Mouse (Mus musculus): ENCODE results near the gene Sox18. TPM values are rescaled to one million over a fixed set of nuclear protein-coding genes. Genes with fewer than 3 reads are reported as not detected.

Gene Sox18
- polyA plus RNA-seq, 1 experiment from 2014 or later = 10.4 TPM

DNA sequence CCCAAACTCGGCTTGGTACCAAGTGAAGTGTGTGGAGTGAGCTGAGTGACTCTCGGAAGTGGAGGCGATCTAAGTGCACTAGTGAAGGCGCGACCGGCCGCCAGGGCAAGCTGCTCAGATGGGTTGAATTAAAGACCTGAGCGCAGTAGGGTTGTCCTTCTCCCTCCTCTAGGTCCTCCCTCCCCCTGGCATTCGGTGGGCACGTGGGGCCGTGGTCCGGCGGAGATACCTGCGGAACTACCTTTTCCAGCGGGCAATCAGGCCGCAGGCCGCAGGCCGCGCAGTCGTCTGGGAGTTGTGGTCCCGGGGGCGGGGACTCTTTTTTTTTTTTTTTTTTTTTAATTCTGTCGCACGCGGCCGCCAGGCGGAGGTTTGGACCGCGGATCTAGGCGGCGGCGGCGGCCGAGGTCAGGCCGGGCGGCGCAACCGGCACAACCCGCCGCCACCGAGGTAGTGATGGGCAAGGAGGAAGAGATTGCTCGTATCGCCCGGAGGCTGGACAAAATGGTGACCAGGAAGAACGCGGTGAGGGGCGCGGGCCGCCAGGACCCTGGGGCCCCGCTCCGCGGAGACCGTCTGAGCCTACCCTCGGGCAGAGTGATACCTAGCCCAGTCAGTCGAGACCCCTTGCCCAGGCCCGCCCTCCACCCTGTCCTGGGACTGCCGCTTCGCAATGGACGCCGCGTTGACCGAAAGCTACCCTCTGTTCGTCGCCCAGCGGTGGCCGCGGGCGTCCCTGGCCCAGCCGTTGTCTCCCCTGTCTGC is 8.7 kb upstream of the Sox18 start, which contains the start of gene Tcea2:
Tcea2 (plus strand) TSS at position 360 of the 765 bp plus-strand sequence.
- Histone ChIP-seq H3K4me2 (peak within 1 kb of the TSS; percentile 90), H3K27me3 (replicated peaks) (peaks cover 24% of the 10 kb centered on the region), H3K4me1 (peaks cover 43% of the 10 kb centered on the region), H3K27ac (0 out of 2 replicates have a peak within 1 kb of the TSS, but pooled peaks have one; percentile 23), H3K4me3 (peak within 1 kb of the TSS; percentile 63), H3K9me3 (replicated peaks) (no peaks in the 10 kb centered on the region), H3K9ac (peak within 1 kb of the TSS; percentile 72), H3K36me3 (no peaks in the 10 kb centered on the region)
- under 1% methylated on average over 69 of the region's 69 CpGs for WGBS (ENCODE audit: insufficient replicate concordance)
- peak; percentile 28; the same call in 1 of the 2 replicates for ATAC-seq

- Histone ChIP-seq H3K9me3 (replicated peaks) (no peaks in the 10 kb centered on the region), H3K4me3 (no peak overlapping the region), H3K36me3 (no peaks in the 10 kb centered on the region), H3K4me2 (no peak overlapping the region), H3K4me1 (peaks cover 43% of the 10 kb centered on the region), H3K9ac (no peak overlapping the region), H3K27me3 (replicated peaks) (peaks cover 38% of the 10 kb centered on the region), H3K27ac (no peak overlapping the region)
- ATAC-seq = peak; percentile 67
- WGBS (ENCODE audit: insufficient replicate concordance) = 36% methylated on average over 1 of the region's 1 CpGs
Measured at GRCm38 (mm10) chr2:181678780-181679179, 7.3 kb upstream of the Sox18 start.

GRCm38 (mm10) chr2:181677755-181678098 is 6.3 kb upstream of the Sox18 start:
- Histone ChIP-seq H3K36me3 (no peaks in the 10 kb centered on the region), H3K4me1 (peaks cover 43% of the 10 kb centered on the region), H3K4me3 (no peak overlapping the region), H3K4me2 (no peak overlapping the region), H3K27ac (no peak overlapping the region), H3K27me3 (replicated peaks) (peaks cover 48% of the 10 kb centered on the region), H3K9ac (no peak overlapping the region), H3K9me3 (replicated peaks) (no peaks in the 10 kb centered on the region)
- no peak for ATAC-seq
- WGBS (ENCODE audit: insufficient replicate concordance) = 31% methylated on average over 3 of the region's 3 CpGs

GRCm38 (mm10) chr2:181677096-181677754 is 5.8 kb upstream of the Sox18 start:
- peaks cover 43% of the 10 kb centered on the region for H3K4me1 ChIP-seq
- H3K27ac ChIP-seq = no peak overlapping the region
- H3K9me3 ChIP-seq (replicated peaks) = no peaks in the 10 kb centered on the region
- 71% methylated on average over 5 of the region's 5 CpGs for WGBS (ENCODE audit: insufficient replicate concordance)
- no peak overlapping the region for H3K9ac ChIP-seq
- no peak for ATAC-seq
- H3K4me3 ChIP-seq = no peak overlapping the region
- no peaks in the 10 kb centered on the region for H3K36me3 ChIP-seq
- H3K4me2 ChIP-seq = no peak overlapping the region
- H3K27me3 ChIP-seq (replicated peaks) = peaks cover 48% of the 10 kb centered on the region

DNA sequence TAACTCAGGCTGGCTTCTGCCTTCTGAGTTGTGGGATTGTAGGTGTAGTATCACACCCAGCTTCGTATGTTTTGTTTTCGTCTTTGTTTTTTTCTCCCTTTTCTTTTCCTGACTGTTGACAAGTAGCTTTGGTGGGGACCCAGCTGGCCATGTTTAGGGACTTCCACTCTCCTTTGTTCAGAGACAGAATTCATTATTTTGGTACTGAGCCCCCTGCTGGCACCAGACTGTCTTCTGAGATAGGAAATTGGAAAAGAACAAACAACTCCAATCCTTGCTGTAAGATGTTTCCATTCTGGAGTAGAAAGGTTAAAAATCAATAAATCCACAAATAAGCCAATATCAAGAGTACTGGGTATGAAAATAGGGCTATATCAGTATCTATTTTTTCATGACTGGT is 5.0 kb upstream of the Sox18 start:
- Histone ChIP-seq H3K9ac (no peak overlapping the region), H3K4me1 (peaks cover 37% of the 10 kb centered on the region), H3K4me2 (no peak overlapping the region), H3K27me3 (replicated peaks) (peaks cover 55% of the 10 kb centered on the region), H3K4me3 (no peak overlapping the region), H3K9me3 (replicated peaks) (no peaks in the 10 kb centered on the region), H3K36me3 (no peaks in the 10 kb centered on the region), H3K27ac (no peak overlapping the region)
- no peak for ATAC-seq
- WGBS (ENCODE audit: insufficient replicate concordance) = 28% methylated on average over 2 of the region's 2 CpGs

GRCm38 (mm10) chr2:181675454-181675853 is 4.0 kb upstream of the Sox18 start:
- H3K4me2 ChIP-seq = peak overlapping the region; percentile 55
- H3K27me3 ChIP-seq (replicated peaks) = peaks cover 56% of the 10 kb centered on the region
- ATAC-seq = no peak
- H3K4me3 ChIP-seq = peak overlapping the region; percentile 20; the same call in 1 of the 2 replicates
- no peaks in the 10 kb centered on the region for H3K9me3 ChIP-seq (replicated peaks)
- peaks cover 32% of the 10 kb centered on the region for H3K4me1 ChIP-seq
- WGBS (ENCODE audit: insufficient replicate concordance) = 2% methylated on average over 14 of the region's 14 CpGs
- H3K27ac ChIP-seq = no peak overlapping the region
- H3K9ac ChIP-seq = no peak overlapping the region
- H3K36me3 ChIP-seq = no peaks in the 10 kb centered on the region

DNA sequence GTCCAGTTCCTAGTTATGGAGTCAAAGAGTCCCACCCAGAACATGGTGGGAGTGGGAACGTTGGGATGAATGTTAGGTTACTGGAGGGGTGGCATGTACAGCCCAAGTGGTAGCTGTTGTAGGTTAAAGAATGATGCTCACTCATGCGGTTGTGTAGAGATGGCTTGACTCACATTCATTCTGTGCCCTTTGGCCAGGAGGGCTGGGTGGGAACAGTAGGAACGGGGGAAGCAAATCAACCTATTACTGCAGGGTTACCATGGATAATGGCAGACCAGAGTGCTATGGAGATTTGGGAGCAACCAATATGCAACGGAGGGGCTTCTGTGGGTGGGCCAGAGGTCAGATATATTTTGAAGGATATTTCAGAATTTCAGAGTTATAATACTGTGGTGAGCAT is 3.5 kb upstream of the Sox18 start:
- H3K4me2 ChIP-seq = peak overlapping the region; percentile 55; the same call in 1 of the 2 replicates
- H3K36me3 ChIP-seq = no peaks in the 10 kb centered on the region
- H3K27ac ChIP-seq = no peak overlapping the region
- no peak overlapping the region for H3K9ac ChIP-seq
- H3K4me1 ChIP-seq = peaks cover 30% of the 10 kb centered on the region
- H3K4me3 ChIP-seq = no peak overlapping the region
- no peak for ATAC-seq
- H3K27me3 ChIP-seq (replicated peaks) = peaks cover 59% of the 10 kb centered on the region
- H3K9me3 ChIP-seq (replicated peaks) = no peaks in the 10 kb centered on the region
- 66% methylated on average over 4 of the region's 4 CpGs for WGBS (ENCODE audit: insufficient replicate concordance)

- Histone ChIP-seq H3K36me3 (no peaks in the 10 kb centered on the region), H3K4me3 (no peak overlapping the region), H3K4me1 (peaks cover 22% of the 10 kb centered on the region), H3K27ac (no peak overlapping the region), H3K9ac (no peak overlapping the region), H3K27me3 (replicated peaks) (peaks cover 74% of the 10 kb centered on the region), H3K9me3 (replicated peaks) (no peaks in the 10 kb centered on the region), H3K4me2 (no peak overlapping the region)
- 47% methylated on average over 1 of the region's 1 CpGs for WGBS (ENCODE audit: insufficient replicate concordance)
- no peak for ATAC-seq
Measured at GRCm38 (mm10) chr2:181673501-181673900, 2.1 kb upstream of the Sox18 start.

GRCm38 (mm10) chr2:181671984-181672383 is 544 bp upstream of the Sox18 start:
- WGBS (ENCODE audit: insufficient replicate concordance) = 33% methylated on average over 7 of the region's 7 CpGs
- no peak overlapping the region for H3K4me2 ChIP-seq

DNA sequence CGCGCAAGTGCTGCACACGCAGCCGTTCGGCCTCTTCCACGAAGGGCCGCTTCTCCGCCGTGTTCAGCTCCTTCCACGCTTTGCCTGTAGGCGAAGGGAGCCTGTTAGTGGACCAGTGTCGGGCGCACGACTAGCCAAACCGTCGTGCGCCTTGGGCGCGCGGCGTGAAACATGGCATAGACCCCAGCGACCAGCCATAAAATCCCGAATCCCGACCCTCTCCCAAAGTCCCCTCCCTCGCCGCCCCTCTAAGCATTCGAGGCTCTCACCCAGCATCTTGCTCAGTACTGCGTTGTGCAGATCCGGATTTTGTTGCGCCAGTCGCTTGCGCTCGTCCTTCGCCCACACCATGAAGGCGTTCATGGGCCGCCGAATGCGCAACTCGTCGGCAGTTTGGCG is 528 bp downstream of the Sox18 start:
- under 1% methylated on average over 41 of the region's 41 CpGs for WGBS (ENCODE audit: insufficient replicate concordance)
- peak overlapping the region; percentile 49 for H3K4me3 ChIP-seq
- H3K9ac ChIP-seq = peak overlapping the region; percentile 45; the same call in 1 of the 2 replicates
- no peak overlapping the region for H3K27ac ChIP-seq
- peak overlapping the region; percentile 61 for H3K4me2 ChIP-seq
- peaks cover 13% of the 10 kb centered on the region for H3K4me1 ChIP-seq
- ATAC-seq = no peak
- peaks cover 80% of the 10 kb centered on the region for H3K27me3 ChIP-seq (replicated peaks)
- H3K36me3 ChIP-seq = no peaks in the 10 kb centered on the region
- H3K9me3 ChIP-seq (replicated peaks) = no peaks in the 10 kb centered on the region

More at GRCm38 (mm10) chr2:181671984-181672383, 544 bp upstream of the Sox18 start:
- H3K27ac ChIP-seq = no peak overlapping the region
- H3K9me3 ChIP-seq (replicated peaks) = no peaks in the 10 kb centered on the region
- no peak overlapping the region for H3K4me3 ChIP-seq
- no peak for ATAC-seq
- peaks cover 17% of the 10 kb centered on the region for H3K4me1 ChIP-seq
- H3K36me3 ChIP-seq = no peaks in the 10 kb centered on the region
- H3K27me3 ChIP-seq (replicated peaks) = peaks cover 81% of the 10 kb centered on the region
- H3K9ac ChIP-seq = no peak overlapping the region

DNA sequence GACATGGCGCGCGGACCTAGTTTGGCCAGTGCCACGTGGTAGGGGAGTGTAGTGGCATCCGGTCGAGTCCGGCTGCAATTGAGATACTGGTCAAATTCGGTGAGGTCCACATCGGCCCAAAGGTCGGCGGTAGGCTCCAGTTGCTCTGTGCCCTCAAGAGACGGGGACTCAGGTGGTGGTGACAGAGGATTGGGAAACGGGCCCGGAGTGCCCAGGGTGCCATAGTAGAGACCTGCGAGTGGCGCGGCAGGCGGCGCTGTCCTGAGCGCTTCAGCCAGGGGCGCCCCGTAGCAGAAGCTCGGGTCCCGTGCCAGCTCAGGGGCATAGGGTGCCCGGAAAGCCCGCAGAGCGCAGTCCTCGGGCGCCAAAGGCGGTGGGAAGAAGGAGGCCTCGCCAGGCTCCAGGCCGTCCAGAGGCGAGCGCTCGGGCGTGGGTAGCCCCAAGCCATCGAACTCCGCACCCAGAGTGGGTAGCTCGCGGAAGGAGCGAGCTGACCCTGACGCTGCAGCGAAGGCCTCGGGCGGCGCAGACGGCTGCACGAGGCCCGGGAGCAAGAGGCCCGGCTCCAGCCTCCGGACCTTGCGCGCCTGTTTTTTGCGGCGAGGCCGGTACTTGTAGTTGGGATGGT is 1.0 kb downstream of the Sox18 start:
- H3K27ac ChIP-seq = no peak overlapping the region
- ATAC-seq = no peak
- H3K4me2 ChIP-seq = peak overlapping the region; percentile 61
- no peaks in the 10 kb centered on the region for H3K9me3 ChIP-seq (replicated peaks)
- 5% methylated on average over 56 of the region's 56 CpGs for WGBS (ENCODE audit: insufficient replicate concordance)
- H3K27me3 ChIP-seq (replicated peaks) = peaks cover 79% of the 10 kb centered on the region
- no peaks in the 10 kb centered on the region for H3K36me3 ChIP-seq
- peaks cover 8% of the 10 kb centered on the region for H3K4me1 ChIP-seq
- no peak overlapping the region for H3K9ac ChIP-seq
- peak overlapping the region; percentile 49 for H3K4me3 ChIP-seq

- 0 out of 2 replicates have a peak overlapping the region, but pooled peaks have one; percentile 26 for H3K27ac ChIP-seq
- no peak overlapping the region for H3K4me3 ChIP-seq
- 9% methylated on average over 4 of the region's 4 CpGs for WGBS (ENCODE audit: insufficient replicate concordance)
- no peaks in the 10 kb centered on the region for H3K9me3 ChIP-seq (replicated peaks)
- peak; percentile 19; the same call in 1 of the 2 replicates for ATAC-seq
- no peak overlapping the region for H3K4me2 ChIP-seq
- peaks cover 7% of the 10 kb centered on the region for H3K27me3 ChIP-seq (replicated peaks)
- no peaks in the 10 kb centered on the region for H3K36me3 ChIP-seq
- peaks cover 24% of the 10 kb centered on the region for H3K4me1 ChIP-seq
- no peak overlapping the region for H3K9ac ChIP-seq
Measured at GRCm38 (mm10) chr2:181663298-181663630, 8.2 kb downstream of the Sox18 start.

Measured in liver, embryonic 12.5 days (tissue).